Mouse (Mus musculus) c-Kit-positive CD71-positive TER-119-negative erythroid progenitor cells, embryonic 14.5 days (primary cell): ENCODE data around the gene Adh7.

Experiments
- DNase-seq: peaks from one replicate; pipeline ENCODE4 v3.0.0-alpha.2; 2013; ENCODE audit warnings: low read depth

Gene Adh7

DNA sequence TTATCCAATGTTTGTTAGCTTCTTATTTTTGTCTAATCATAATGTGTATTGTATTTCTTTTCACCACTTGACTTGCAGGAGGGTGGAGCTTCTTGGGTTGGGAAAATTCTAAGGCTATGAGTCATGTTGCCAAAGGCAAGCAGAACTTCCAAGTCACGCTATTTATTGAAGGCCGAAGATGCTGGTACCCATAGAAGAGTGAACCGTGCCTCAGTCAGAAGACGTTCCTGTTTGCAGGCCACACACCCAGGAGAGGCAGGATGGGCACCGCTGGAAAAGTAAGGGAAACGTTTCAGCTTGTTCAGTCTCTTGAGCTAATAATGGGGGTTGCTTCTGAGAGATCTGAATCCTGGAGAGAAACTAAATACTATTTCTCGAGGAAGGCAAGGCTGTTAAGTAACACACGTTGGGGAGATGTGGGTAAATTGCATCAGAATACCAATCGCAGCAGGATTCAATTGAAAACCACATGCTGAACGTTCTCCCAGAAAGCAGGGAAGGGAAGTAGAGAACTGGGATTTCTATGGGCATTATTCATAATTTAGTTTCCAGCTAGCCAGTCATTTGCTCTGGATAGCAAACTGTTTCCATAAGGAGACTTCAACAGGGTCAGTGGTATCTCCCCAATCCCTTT lies at the start of gene Adh7:
Gene Adh7 (plus strand): TSS at position 130 of the 634 bp plus-strand sequence.
- DNase-seq = no peak

DNA sequence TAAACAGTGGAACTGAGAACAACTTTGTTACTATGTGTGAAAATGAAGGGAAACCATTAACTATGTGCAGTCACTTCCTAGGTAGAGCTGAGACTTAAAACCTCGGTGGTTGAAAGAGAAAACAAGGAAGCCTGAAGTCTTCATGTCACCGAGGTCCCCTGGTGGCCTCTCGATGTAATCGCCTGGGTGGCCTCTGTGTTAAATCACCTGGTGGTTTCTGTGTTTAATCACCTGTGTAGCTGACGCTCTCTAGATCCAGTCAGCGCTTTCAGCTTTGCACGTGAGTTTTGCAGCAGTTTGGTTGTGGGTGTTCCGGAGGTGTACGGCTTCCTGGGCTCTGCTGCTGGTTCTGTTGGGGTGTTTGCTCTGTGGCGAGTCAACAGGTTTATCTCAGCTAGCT lies 44.3 kb upstream of the Adh7 start:
- no peak for DNase-seq

DNA sequence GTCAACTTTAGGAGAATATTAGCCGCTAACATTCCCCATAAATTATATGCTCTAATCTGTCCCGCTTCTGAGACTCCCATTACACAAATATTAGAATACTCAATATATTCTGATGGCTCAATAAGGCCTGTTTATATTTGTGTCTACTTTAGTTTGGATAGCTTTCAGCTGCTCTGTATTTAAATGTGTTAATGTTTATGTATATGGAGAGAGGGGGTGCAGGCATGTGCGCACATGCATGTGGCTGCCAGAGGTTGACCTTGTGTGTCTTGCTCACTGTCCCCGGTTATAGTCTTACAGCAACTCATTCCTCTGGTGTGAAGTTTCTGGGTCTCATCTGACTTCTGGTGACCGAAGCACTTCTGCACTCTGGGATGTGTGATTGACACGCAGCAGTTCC lies 42.0 kb upstream of the Adh7 start:
- DNase-seq = no peak

DNA sequence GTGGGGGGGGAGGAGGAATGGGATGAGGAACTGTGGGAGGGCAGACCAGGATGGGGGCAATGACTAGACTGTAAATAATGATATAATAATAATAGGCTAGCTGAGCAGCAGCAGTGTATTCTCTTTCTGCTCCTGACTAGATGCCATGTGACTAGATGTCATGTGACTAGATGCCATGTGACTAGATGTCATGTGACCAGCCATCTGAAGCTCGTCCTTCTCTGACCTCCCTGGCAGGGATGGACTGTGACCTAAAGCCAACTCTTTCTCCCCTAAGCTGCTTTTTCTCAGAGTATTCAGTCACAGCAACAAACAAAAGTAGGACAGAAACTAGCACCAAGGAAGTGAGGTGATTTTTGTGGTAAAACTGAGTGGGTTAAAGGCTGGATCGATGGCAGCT lies 35.5 kb upstream of the Adh7 start:
- DNase-seq = no peak

DNA sequence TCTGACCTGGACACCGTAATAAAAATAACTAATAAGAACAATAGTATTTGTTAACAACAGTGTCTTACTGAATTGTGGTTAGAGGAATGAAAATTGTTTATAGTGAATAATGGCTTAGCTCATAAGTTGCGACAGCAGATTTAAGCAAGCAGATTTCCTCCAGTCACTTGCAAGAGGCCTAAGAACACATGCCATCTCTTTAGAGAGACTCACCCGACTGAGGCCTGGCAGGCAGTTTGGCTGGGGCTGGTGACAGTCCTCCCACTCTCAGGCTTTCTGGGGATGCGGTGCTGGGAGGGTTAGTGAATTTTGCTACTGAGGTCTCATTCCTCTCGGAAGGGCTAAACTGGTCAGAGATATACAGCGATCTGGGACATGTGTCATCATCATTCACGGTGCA lies 34.2 kb upstream of the Adh7 start:
- no peak for DNase-seq

DNA sequence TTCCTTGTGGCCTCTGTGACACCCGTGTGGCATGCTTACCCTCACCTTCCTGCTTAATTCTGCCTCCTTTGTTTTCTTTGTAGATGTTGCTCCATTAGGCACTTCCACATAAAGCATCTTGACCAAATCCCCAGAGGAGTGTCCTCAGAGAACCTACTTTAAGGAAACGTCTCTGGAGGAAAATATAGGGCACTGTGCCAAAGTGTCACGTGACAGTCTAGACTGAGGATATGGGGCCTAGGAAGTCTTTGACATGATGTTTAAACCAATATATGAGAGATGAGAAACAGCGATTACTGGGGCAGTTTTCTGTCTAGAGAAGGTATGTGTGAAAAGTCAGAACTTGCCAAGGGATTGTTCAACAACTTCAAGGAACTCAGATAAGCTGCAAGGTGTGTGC lies 32.3 kb upstream of the Adh7 start:
- no peak for DNase-seq

DNA sequence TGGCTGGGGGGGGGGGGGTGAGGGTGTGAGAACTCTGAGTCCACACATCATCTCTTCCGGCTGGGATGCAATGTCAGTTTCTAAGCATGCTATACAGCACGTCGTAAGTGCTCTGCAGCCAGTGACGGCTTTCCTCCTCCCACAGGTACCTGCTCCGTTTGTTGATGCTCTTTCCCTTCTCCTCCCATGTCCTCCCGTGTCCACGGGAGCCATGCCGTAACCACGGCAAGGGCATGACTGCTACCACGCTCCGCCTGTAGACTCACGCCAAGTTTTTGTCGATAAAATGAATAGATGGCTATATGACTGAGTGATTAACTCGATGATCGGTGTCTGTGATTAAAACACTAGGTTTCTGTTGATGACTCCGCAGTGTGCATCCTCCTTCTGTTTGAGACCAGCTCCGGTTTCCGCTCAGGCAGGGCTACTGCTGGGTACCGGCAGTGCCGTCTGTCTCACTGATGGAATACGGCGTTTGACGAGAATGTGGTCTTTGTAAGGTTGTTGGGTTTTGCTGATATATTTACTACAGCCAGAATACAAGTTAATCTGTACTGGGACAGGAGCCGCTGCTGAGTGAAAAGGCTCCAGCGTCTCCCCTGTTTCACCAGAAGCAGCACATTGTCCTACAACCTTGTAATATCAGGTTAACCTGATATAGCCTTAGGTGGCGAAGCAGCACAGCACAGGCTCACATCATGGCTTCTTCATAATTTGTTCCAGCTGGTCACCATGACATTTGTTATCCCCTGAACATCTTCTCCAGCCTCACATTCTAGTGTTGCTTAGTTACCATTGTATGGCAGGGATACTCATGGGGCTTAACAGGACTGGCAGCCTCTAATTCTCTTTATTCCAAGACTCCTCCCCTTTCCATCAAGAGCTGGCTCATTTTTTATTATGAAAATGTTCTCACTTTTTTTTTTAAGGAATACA lies 31.3 kb upstream of the Adh7 start:
- DNase-seq = no peak

DNA sequence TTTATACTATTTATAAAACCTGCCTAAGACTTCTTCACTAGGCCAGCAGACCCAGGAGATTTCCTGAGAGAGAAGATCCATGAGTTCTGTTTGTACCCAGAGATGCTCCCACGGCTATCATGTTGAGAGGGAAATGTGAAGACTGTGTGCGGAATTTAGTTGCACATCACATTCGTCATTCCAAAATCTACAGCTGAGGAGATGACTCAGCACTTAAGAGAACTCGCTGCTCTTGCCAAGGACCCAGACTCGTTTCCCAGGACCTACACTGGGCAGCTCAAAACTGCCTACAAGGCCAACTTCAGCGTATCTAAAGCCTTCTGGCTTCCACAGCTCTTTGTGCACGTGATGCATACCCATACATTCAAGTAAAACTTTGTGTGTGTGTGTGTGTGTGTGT lies 25.3 kb upstream of the Adh7 start:
- no peak for DNase-seq

DNA sequence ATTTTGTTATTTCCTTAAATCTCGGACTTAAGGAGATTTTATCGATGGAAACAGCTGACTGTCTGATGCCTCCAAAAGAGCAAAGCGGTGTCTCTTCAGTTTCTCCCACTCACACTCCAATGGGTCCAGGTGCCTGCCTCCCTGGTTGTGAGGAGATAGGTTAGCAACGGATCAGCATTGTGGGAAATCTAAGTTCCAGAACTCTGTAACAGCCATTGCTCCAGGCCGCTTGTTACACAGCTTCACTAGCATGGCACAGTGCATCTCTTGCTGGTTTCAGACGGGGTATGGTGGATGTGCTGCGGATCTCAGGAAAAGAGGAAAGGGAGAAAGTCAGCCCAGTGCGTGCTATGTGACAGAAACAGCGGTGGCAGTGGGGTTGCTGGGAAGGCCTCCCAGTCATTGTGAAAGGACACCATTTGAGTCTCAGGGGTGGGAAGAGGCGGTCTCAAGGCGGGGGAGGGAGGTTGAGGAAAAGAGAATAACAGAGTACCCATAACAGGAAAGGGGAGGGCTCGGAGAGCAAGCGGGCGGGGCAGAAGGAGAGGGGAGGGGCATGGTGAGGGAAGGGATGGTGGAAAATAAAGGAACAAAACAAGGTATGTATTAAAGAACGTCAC lies 23.8 kb upstream of the Adh7 start, which contains the start of gene 4930579F01Rik:
Gene 4930579F01Rik (minus strand): TSS at position 143 of the 620 bp plus-strand sequence.
- DNase-seq = no peak

DNA sequence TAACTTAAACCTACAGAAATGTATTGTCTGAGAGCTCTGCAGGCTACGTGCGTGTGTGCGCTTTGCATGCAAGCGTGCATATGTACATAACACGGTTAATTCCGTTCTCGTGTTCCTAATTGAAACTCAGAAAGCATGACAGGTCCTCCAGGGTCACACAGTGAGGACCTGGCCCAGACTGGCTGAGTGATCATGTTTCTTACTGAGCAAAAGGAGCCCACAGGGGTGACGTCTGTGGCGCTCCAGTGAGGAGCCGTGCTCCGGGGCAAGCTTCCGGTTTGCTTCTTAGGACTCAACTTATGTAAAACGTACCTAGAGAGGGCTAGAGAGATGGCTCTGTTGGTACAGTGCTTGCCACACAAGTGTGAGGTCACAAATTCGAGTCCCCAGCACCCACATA lies 20.5 kb upstream of the Adh7 start:
- DNase-seq = no peak

DNA sequence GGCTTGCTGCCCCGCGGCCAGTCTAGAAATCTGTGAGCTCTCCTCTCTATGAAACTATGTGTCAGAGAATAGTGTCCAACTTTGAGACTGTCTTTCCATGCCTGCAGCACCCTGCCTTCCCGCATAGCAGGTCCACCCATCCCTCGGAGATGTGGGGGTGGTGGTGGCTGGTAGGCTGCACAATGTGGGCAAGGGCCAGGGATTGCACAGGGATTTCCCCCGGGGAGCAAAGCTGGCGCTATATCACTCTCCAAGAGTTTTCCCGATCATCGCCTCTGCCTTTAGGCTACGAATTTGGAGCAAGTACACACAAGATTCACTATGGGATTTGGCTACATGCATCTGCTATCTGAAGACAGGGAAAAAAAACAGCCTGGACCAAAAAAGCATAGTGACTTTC lies 20.0 kb upstream of the Adh7 start:
- DNase-seq = no peak

DNA sequence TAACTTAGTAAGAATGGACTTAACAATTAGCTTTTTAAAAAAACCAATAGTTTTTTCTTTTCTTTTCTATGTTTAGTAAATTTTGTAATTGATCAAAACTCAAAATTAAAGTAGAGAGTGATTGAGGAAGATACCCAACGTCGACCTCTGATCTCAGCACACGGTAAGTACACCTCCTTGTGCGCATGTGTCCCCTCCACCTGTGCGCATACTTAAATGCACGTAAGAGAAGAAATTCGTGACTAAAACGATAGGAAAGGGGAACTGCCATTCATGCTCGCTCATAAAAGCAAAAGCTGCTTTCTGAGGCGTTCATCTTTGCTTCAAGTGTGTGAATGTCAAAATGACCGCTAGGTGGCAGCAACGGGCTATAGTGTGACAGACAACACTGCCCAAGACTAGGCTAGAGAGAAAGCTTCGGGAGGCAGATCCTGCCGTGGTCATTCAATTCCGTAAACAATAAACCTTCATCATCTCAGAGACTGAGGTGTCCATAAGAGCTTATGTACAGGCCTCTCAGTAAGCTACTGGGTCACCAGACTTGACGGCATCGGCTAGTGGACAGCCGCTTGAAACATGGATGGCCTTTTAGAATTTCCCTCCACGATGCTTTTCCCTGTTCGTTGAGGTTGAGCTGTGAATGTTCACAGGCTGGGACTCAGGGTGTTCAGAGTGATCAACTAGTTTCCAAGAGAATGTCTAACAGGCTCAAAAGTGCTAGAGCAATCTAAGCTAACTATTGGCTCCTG lies 19.4 kb upstream of the Adh7 start:
- peak; percentile 75 for DNase-seq

DNA sequence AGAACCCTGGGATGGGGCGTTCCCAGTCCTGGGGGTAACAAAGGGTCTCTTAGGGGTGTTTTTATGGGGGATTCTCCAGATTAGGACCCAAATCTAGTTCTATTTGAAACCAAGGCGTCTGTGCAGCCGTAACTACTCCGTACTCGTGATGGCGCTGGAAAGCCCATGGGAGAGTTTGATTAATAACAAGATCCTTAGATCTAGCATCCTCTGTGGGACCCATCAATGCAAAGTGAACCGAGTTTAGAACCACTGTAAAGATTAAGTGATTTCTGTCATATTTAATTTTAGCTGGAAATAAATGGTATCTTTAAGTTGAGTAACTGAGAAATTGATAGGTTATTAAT lies 18.9 kb upstream of the Adh7 start:
- DNase-seq = no peak

DNA sequence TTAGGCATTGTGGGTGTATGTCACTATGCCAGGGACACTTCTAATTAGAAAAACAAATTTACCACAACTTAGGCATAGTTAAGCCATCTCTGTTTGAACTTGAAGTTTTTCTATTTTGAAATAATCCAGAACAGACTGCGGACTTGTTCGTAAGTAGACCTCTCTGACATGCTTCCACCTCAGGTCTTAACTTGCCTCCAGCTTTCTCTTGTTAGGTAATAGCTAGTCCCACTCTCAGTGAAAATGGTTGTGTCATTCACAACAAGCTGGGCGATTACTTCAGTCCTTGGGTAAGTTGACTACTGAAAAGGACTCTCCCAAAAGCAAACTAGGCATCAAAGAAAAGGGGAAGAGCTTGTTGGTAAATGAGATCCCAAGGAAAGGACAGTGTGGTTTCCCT lies 8.7 kb upstream of the Adh7 start:
- no peak for DNase-seq

DNA sequence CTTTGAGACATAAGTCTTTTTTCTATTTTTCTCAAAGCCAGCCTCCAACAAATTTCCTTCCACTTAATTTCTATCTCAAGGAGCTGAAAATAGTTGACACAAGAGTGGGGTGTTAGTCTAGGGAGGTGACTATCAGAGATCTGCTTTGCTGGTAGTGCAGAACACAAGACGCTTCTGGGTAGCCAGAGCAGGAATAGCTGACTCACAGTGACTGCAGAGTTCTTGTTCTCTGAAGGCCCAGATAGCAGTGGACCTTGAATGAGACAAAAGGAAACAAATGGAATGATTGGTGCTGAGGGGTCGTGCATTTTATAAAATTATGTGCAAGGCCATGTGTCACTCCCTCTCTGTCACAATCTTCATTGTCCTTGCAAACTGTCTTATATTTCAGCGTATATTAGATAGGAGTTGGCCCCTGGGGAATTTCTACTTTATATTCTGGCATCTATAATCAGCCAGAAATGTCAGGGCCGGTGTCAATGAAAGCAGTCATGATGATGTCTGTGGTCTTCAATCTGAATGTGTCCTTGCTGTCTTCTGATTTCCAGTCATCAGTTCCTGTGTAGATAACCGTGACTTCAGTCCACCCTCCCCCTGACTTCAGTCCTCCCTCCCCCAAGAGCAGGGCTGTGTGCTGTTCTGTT lies 7.0 kb upstream of the Adh7 start:
- DNase-seq = no peak

DNA sequence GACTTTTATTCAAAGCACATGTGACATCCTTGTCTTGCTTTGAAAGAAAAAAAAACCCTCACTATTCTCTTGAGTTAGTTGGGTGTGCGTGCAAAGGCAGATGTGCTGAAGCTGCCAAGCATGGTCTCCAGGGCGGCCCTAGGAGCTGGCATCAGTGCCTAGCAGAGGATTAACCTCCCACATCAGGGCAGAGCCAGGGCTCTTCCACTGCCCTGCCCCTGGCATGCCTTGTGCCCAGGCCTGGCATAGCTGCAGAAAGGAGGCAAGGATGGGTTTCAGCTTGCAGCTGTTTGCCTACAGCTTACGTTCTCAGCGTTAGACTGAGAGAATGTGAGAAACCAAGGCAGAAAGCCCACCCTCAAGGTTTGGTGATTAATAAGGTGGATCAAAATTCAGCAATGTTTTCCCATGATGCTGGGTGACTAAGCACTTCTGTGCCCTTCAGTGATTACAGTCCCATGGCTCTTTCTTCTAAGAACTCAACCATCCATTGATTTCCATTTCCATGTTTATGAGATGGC lies 5.1 kb upstream of the Adh7 start:
- no peak for DNase-seq

DNA sequence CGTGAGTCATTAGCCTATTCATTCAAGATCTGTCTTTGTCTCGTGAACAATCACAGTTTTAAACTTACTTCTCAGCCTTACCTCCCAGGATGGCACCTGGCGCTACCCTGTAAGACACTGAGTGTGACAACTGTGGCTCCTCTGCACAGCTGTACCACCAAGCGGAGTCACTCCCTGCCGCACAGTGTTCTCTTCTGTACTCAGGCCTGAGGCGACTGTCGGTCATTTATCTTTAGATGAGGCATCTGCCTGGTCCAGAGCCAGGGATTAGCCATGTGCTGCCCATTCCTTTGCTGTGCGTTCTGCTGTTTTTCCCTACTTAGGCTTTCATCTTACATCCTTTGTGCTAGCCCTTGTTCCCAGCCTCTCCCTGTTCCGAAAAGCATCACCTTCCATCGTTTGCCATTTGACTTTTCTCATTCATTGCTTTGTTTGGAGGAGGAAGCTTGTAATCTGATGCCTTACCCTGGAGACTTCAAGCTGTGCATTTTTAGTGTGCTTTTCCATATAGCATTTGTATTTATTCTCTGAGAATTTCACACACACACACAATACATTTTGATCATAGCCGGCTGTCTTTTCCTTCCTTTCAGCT lies 2.1 kb upstream of the Adh7 start:
- no peak for DNase-seq

DNA sequence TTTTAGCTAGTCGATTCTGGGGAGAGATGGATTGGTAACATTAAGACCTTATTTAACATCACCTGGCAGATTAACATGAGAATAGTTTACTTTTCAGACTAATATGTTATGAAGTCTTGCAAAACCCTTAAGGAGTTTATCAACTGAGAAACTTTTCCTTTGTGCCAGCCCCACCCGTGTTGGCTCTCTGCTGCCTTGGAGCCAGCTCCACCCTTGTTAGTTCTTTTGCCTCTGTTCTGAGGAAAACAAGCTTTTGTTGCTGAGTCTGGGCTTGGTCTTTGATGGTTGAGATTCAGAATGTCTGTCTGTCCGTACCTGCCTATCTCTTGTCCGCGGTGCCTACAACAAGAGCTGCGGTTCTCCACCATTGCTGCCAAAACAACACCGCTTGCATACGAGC lies 1.5 kb upstream of the Adh7 start:
- no peak for DNase-seq

DNA sequence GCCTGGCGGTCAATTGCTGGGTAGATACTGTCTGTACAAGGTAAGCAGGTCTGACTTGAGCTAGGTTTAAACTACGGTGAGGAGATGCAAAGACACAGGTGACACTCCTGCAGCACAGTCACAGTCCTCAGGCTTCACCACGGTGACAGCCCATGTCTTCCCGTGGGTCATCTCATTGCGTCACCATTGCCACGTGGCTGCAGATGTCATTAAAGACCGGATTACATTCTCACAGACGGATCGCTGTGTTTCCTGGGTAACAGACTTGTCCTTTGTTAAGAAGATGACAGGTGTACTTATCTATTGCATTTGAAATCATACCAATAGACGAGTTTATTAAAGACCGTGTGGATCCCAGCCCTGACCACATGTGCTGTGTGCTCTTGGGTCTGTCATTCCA lies 3.6 kb downstream of the Adh7 start:
- no peak for DNase-seq

DNA sequence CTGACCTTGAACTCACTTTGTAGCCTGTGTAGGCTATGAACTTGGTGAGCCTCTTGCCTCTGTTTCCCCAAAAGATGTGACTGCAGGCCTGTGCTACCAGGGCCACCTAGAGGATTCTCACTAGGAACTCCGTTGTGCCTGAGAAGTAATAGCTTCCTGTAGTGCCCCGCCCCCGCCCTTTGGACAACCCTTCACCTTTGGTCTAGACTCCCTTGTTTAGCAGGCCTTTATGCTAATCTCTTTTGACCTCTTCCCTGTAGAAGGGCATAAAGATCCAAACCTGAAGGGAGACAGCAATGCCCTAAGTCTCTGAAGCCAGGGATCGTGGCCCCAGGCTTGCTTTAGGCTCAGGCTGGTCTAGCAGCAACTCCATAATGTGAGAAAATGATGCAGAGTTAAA lies 5.0 kb downstream of the Adh7 start:
- DNase-seq = no peak

DNA sequence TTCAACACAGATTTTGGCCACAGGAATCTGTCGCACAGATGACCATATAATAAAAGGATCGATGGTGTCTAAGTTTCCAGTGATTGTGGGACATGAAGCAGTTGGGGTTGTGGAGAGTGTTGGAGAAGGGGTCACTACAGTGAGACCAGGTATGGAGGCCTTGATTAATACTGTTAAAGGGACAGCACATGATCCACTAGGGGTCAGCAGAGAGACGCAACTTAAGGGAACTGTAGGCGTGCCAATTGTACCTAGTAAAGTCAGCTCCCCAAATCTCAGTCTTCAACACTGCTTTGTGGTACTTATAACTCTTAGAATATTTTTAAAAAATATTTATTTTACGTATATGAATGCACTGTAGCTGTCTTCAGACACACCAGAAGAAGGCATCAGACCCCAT lies 5.4 kb downstream of the Adh7 start:
- peak; percentile 28 for DNase-seq
